Mouse (Mus musculus) CH12.LX (cell line): ENCODE measurements at regions not wholly inside any gene's neighbourhood (a gene's known extent, or its start where the extent isn't known, plus 50 kb on each side); places are given as distances from the start of the nearest gene placed in this dataset.

ENCODE experiments used
- KAT2A ChIP-seq: IDR thresholded peaks from 2 replicates; pipeline ENCODE4 v1.6.1; 2012; ENCODE audit warnings: low read length, improper control_type of control experiment, inconsistent platforms; ENCODE audit not compliant: insufficient replicate concordance
- POLR2A ChIP-seq: IDR thresholded peaks from 2 replicates; pipeline ENCODE4 v1.6.1; 2011; ENCODE audit warnings: low read depth, mild to moderate bottlenecking, improper control_type of control experiment, low read length
- SMC3 ChIP-seq: IDR thresholded peaks from 2 replicates; pipeline ENCODE4 v1.6.1; 2011; ENCODE audit warnings: low read depth, low read length, improper control_type of control experiment
- USF1 ChIP-seq: IDR thresholded peaks from 2 replicates; pipeline ENCODE4 v1.6.1; 2014; ENCODE audit warnings: low read depth, mild to moderate bottlenecking, inconsistent platforms, low read length, improper control_type of control experiment
- ZMIZ1 ChIP-seq: IDR thresholded peaks from 2 replicates; pipeline ENCODE4 v1.6.1; 2012; ENCODE audit warnings: low read depth, mild to moderate bottlenecking, inconsistent platforms, low read length, improper control_type of control experiment

DNA sequence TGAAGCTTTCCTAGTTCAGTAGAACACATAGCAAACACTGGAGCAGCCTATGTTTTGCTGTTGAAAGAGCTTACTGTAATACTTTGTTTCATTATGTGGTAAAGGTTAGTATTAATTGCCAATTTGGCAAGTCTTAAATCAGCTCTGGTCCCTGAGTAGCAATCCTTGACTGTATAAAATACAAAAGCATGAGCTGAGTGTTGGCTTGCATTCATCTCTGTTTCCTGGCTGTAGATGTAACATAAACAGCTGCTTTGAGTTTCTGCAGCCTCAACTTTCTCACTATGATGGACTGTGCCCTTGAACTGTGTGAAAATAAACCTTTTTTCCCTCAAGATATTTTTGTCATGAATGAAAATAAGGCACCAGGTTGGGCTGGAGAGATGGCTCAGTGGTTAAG is 190.0 kb downstream of the Aldoart1 start:
- no peak for TF ChIP-seq USF1
- no peak for TF ChIP-seq SMC3
- no peak for TF ChIP-seq KAT2A
- no peak for TF ChIP-seq ZMIZ1
- no peak for TF ChIP-seq POLR2A
